Mouse (Mus musculus) T-helper 2 cell (primary cell): ENCODE measurements around the gene Gm17571.

ENCODE experiments used
- in situ Hi-C: fragments of 300-600 bp; cut with MboI, MseI; formaldehyde crosslinking; loops from one replicate; pipeline ENCODE4 v1.15.1; 2025; ENCODE audit warnings: high pct_unique_total_duplicates

The Gm17571 gene

DNA sequence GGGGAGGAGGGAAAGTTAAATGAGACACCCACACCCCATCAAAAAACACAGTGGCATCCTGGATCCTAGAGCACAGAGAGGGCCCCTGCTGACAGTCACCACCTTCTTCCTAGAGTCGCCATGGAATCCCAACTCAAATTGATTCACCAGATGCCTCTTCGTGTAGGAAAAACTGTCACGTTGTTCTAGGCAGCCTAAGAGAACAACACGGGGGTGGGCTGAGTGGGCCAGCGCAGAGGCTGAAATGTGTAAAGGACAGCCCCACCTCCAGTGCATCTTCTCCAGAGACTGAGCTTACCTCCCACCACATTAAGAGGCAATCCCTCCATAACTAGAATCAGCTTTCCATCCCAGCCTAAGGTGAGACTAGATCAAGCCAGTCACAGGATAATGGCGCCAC is 11.2 kb upstream of the Gm17571 start:
- in situ Hi-C loops: no loop called here

DNA sequence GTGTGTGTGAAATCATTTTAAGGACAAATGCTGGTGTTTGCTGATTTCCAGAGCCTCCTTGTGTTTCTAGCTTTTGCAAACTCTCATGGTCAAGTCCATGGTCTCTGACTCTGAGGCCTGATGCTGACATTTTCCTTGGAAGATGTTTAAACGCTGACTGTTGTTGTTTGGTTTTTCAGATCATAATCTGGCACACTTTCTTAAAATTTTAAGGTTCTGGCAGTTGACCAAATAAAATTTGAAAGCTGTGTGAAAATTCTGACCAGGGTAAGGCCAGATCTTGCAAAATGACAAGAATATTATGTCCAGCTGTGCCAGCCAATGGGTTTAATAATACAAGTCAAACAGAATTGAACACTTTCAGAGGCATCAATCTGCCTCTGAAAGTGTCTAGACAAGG is 8.7 kb upstream of the Gm17571 start:
- in situ Hi-C loops: no loop called here

DNA sequence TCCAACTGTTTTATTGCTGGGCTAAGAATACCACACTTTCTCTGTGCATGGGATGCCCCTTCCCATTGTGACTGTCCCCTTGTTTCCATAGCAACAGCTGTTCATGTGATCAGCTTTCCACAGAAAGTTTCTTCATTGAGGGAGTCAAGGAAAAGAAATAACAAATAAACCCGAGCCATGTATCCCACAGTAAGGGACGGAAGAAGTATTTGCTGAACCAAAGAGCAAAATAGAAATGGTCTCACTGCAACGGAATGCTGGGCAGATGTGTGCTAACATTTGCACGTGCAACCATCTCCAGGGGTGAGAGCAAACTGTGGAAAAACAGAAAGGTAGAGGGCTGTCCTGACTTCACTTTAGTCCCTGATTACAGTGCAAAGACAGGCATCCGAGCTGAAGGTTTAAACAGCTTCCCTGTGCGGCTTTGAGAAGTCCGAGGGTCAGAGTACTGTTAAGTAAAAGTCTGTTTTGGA is 8.1 kb upstream of the Gm17571 start:
- in situ Hi-C loops: no loop called here

DNA sequence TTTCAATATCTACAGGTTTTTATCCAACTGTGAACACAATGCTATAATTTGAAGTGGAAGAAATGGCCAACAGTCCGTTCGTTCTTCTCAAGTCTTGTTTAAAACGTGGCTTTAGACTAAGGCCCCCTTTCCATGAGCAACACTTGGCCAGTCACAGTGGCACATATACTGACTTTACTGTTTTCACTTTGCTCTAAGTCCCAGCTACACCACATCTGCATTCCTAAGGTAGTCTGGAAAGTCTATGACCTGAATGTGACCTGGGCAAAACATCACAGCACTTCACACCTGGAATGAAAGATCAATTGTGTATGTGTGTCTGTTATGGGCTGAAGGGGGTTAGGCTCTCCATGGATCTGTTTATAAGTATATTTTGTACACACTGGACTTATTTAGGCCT is 2.2 kb upstream of the Gm17571 start:
- in situ Hi-C loops: loop anchor here (5.0 kb wide), 1 partner anchor 199 kb away; no protein-coding TSS in a partner anchor

DNA sequence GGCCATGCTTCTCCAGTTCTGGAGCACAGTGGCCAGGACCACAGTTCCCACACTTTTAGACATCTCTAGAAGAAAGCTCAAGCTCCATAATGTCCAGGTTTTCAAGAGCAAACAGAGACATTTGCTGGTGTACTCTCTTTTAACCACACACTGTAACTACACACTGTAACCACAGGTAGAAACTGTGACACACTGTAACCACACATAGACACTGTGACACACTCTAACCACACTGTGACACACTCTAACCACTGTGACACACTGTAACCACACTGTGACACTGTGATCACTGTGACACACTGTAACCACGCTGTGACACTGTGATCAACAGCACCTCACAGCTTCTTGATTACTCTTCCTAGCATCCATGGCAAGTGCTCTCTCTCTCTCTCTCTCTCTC is 317 bp downstream of the Gm17571 start:
- in situ Hi-C loops: loop anchor here (5.0 kb wide), 1 partner anchor 201 kb away; no protein-coding TSS in a partner anchor

DNA sequence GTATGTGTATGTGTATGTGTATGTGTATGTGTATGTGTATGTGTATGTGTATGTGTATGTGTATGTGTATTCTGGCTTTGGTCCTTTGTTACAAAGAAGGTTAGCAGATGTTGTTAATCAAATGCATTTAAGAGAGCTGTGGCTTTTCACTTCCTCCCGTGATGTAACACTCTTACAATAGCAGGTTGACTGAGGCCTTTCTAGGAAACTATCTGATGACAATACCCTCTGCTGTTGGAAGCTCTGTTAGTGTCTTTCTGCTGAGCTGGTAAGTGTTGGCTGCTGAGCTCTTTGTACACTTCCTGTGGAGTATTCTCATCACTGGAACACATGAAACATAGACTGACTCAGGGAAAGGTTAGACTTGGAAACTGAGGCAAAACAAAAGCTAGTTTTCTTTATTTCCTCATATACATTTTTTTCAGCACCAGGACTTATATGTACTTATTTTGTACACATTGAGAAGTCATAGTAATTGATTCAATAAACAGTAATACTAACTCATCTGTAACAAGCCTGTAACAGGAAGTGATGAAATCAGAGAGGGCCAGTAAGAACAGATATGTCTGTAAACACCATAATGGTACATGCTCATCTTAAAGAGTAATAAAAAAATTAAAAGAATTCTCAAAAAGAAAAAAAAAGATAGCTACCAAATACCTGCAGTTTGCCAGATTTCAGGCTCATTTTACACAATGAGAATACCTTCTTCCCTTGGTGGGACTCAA is 2.9 kb downstream of the Gm17571 start:
- in situ Hi-C loops: no loop called here

DNA sequence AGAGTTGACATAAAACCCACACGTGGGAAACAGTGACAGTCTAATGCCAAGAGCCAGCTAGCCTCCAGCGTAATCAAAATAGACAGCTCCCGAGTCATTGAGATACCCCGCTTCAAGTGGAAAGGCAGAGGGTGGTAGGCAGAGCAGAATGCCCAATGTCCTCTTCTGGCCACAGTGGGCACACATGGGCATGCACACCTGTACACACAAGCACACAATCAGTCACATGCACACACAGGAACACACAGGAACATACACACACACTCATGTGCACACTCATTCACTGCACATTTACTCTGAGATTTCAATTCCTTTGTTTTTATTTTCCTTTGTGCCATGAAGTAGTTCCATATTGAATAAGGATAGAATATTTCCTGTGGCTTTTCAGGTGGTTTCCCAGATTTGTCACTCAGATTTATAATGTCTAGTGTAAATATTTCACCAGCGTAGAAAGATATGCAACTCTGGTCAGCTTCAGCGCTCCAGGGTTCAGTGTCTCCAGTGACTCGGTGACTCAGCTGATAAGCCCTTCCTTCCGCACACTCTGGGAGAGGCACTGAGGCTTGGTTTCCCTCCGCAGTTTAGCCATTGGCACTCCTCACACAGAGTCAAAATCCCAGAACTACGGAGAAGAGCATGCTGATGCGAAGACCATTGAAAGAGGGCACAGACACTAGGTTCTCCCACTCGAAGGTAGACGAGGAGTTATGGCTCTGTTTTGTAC is 4.4 kb downstream of the Gm17571 start:
- in situ Hi-C loops: no loop called here

DNA sequence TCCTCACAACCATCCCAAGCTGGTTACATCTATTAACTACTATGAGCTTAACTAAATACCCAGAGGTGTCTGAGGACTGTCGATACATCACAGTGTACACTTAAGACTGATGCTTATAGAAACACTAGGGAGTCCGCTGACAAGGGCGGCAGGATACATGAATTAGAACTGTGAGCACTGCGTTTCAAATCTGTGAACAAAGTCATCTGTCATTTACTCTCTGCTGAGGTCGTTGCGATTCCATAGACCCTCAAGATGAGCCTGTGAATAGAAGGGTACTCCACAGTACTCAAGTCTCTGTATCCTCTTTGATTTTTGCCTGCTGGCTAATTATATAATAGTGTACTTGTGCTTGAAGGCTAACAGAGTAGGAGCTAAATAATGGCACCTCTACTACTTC is 5.6 kb downstream of the Gm17571 start:
- in situ Hi-C loops: no loop called here

DNA sequence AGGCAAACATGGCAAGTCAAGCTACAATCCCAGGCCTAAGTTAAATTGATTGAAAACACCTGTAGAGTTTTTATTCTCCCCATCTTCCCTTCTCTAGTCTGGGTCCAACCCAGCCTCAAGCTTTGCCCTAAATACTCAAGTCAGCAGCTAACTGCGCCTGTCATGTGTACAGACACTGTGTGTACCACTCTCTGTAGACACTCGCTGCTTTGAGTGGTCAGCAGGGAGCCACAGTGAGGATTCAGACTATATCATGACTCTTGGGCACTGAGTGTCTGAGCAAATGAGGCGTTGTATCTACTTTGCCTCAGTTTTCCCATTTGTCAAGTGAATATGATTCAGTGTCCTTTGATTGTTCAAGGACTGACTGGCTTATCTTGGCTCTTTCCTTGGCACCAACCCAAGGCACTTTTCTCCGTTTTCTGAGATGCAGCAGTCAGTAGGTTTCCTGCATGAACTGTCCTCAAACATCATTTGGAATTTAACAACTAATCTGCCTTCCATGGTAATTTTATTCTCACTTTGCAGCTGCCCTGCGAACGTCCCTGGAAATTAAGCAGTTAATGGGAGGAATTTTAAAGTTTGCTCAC is 13.0 kb downstream of the Gm17571 start:
- in situ Hi-C loops: no loop called here

DNA sequence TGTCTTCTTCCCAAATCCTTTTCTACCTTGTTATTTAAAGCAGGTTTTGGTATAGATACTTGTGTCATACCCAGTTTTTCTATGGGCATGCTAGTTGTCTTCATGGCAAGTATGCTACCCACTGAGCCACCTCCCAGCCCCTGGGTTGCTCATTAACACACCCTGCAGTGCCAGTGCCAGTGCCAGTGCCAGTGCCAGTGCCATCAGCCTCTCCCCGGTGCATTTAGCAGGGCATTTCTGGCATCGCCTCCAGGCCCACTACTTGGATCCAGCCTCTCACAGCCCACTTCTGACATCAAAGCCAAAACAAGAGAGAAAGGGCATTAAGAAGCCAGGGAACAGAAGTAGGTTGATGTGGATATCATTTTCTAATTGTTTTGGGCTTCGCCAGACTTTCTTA is 14.9 kb downstream of the Gm17571 start:
- in situ Hi-C loops: no loop called here

DNA sequence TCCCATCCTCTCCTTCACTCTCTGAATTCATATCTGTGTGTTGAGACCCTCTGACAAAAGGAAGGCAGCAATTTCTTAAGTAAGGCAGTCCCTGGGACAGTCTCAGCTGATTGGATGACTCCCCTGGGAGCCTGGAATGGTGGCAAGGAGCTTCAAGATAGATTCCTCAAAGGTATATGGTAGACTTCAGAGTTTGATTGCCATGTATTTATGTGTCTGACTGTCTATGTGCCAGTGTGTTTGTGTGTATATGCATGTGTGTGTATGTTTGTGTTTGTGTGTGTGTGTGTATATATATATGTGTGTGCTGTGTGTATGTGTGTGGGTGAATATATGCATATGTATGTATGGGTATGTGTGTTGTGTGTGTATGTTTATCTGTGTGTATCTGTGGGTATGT is 15.8 kb downstream of the Gm17571 start:
- in situ Hi-C loops: no loop called here

DNA sequence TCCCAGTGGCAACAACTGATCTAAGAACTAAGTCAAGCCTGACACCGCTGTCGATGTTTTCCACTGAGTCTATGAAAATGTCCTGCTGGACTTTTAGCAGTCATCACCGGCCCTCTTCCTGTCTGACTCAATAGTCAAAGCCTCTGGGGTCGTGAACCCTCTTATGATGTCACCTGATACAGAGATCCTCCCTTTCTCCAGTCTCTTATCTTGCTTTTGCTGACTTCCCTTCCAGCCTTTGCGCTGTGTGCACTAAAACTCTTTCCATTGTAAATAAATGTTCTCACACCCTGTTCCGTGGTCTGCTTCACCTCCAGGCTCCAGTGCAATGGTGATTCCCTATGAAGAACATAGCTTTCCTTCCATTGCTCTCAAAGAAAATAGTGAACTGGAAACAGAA is 16.3 kb downstream of the Gm17571 start:
- in situ Hi-C loops: no loop called here

DNA sequence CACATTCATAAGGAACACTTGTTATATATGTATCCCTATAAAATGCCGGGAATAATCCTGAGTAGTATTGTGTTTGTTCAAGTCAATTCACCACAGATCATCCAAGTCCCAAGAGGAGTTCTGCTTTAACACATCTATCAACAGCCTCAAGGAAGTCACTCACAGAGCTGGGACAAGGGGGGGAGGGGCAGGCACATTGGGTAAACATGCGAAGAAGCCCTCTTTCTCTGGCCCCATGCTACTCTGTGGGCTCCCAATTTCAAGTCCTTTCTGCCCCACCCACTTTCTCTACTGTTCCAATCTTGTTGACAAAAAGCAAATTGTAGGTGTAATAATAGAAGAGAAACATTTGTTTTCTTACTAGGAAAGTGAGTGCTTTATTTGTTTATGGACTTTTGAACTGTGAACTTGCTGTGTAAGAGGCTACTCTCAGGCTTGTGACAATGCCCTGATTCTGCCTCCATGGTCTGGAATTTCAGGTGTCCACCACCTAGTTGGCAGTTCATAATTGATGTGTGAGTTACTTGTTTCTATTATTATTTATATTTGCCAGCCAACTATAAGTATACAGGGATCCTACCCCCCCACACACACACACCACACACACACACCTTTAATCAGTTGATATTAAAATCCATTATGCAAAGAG is 17.0 kb downstream of the Gm17571 start:
- in situ Hi-C loops: no loop called here

DNA sequence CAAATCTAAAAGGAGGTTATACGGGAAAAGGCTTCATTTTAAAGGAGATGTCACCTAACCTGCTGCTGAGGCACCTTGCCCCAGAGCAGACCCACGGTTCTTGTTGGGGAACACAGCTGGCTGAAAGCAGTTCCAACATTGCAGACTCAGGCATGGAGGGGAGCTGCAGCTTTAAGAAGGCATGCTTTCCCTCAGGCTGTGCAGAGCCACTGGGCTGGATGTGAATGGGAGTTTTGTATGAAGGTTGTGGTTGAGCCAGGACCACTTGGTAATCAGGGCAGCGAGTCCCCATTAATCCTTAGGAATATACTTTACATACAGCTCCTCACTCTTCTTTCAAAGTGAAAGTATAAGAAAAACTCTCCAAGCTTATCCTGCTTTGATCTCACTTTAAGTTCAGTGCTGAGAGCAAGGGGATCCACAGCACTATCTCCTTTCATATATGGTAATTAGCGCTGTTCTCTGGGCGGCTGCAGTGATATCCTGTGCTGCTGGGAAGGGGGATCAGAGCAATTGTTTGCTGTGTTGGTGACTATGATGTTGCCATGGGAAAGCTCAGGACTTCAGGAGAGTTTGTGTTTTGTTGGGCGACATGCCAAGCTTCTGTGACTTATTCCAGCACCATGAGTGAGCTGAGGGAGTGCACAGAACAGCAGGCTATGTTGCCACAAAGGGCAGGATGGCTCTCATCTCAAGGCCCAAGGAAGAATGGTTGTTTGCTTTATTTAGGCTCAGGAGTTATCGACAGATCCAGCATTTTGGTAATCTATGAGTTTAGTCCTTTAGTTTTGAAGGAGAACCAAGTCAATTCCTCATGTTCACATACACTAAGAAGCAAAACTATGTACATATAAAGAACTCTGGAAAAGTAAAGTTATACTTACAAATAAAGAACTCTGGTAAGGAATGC is 21.3 kb downstream of the Gm17571 start:
- in situ Hi-C loops: no loop called here

DNA sequence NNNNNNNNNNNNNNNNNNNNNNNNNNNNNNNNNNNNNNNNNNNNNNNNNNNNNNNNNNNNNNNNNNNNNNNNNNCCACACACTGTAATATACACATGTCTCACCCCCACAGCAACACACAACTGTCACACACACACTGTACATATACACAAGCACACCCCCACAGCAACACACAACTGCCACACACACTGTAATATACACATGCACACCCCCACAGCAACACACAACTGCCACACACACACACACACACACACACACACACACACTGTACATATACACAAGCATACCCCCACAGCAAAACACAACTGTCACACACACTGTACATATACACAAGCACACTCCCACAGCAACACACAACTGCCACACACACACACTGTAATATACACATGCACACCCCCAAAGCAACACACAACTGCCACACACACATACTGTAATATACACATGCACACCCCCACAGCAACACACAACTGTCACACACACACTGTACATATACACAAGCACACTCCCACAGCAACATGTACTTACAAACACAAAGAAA is 32.3 kb downstream of the Gm17571 start:
- in situ Hi-C loops: no loop called here
